Mouse (Mus musculus): ENCODE results near the gene Ackr1. TPM values are rescaled to one million over a fixed set of nuclear protein-coding genes. Genes with fewer than 3 reads are reported as not detected.

The Ackr1 gene
- polyA plus RNA-seq, 1 experiment from 2014 or later = 0.37 TPM

Other genes starting within 250 kb of the Ackr1 start
- not detected in 2 replicates for gene Olfr1408, start 196.4 kb downstream of the Ackr1 start, polyA plus RNA-seq (2014; fragmentation: Nextera tagmentation; extraction: Ambion mirVana)
- not detected in 2 replicates for gene Olfr1406, start 143.1 kb downstream of the Ackr1 start, polyA plus RNA-seq (2014; fragmentation: Nextera tagmentation; extraction: Ambion mirVana)
- gene Olfr218, start 135.9 kb downstream of the Ackr1 start, polyA plus RNA-seq (2014; fragmentation: Nextera tagmentation; extraction: Ambion mirVana) = not detected in 2 replicates
- not detected in 2 replicates for gene Olfr1404, start 121.4 kb downstream of the Ackr1 start, polyA plus RNA-seq (2014; fragmentation: Nextera tagmentation; extraction: Ambion mirVana)
- not detected in 2 replicates for gene Fcer1a, start 106.5 kb downstream of the Ackr1 start, polyA plus RNA-seq (2014; fragmentation: Nextera tagmentation; extraction: Ambion mirVana)
- not detected in 2 replicates for gene Olfr418, start 67.7 kb downstream of the Ackr1 start, polyA plus RNA-seq (2014; fragmentation: Nextera tagmentation; extraction: Ambion mirVana)
- gene Mptx2, start 56.0 kb downstream of the Ackr1 start, polyA plus RNA-seq (2014; fragmentation: Nextera tagmentation; extraction: Ambion mirVana) = not detected in 2 replicates
- gene Aim2, start 17.1 kb upstream of the Ackr1 start, polyA plus RNA-seq (2014; fragmentation: Nextera tagmentation; extraction: Ambion mirVana) = 2.3 and 3.3 TPM in 2 replicates
- gene Cadm3, start 33.9 kb upstream of the Ackr1 start, polyA plus RNA-seq (2014; fragmentation: Nextera tagmentation; extraction: Ambion mirVana) = 1.7 and 2.7 TPM in 2 replicates
- gene Ifi206, start 157.3 kb upstream of the Ackr1 start, polyA plus RNA-seq (2014; fragmentation: Nextera tagmentation; extraction: Ambion mirVana) = 0.09 and 0.19 TPM in 2 replicates
- not detected in 2 replicates for gene Ifi214, start 202.2 kb upstream of the Ackr1 start, polyA plus RNA-seq (2014; fragmentation: Nextera tagmentation; extraction: Ambion mirVana)

Data from kidney, embryonic 14.5 days (tissue).